Mouse (Mus musculus) megakaryocyte, embryonic 14.5 days (primary cell): Measurements from ENCODE around the gene Limk2. TPM values are rescaled to one million over a fixed set of nuclear protein-coding genes. Genes with fewer than 3 reads are reported as not detected.

Experiments
- H3K27me3 ChIP-seq: replicated peaks from 2 replicates; pipeline ENCODE3; 2012; ENCODE audit warnings: inconsistent platforms
- H3K36me3 ChIP-seq: replicated peaks from 2 replicates; pipeline ENCODE3; 2012; ENCODE audit warnings: low read length, inconsistent platforms, mixed read lengths
- H3K4me1 ChIP-seq: 2 replicates; pipeline ENCODE4 v1.6.1; 2012; ENCODE audit warnings: inconsistent platforms
- H3K4me3 ChIP-seq: replicated peaks from 2 replicates; pipeline ENCODE3; 2012; ENCODE audit warnings: moderate library complexity, mild to moderate bottlenecking, inconsistent platforms
- H3K9me3 ChIP-seq: 2 replicates; pipeline ENCODE4 v1.6.1; 2012; ENCODE audit warnings: inconsistent platforms
- FLI1 ChIP-seq: IDR thresholded peaks from 2 replicates; pipeline ENCODE4 v1.6.1; 2012; ENCODE audit warnings: low read length, inconsistent platforms, mixed read lengths
- GATA1 ChIP-seq: IDR thresholded peaks from 3 replicates; pipeline ENCODE4 v1.6.1; 2012; ENCODE audit warnings: mixed read lengths, low read length, inconsistent platforms, borderline replicate concordance
- polyA plus RNA-seq: library from polyadenylated mRNA; stranded (reverse); fragments of >175 nt; gene quantifications from 2 replicates; pipeline ENCODE4 v1.2.3, GENCODE M21; 2012; ENCODE audit warnings: low replicate concordance; ENCODE audit not compliant: insufficient read depth

Limk2 gene
- polyA plus RNA-seq, 1 experiment = 16.4 TPM

- Histone ChIP-seq H3K27me3 (no peaks in the 10 kb centered on the region), H3K9me3 (no peaks in the 10 kb centered on the region), H3K4me1 (peaks cover 90% of the 10 kb centered on the region), H3K36me3 (peaks cover 95% of the 10 kb centered on the region), H3K4me3 (peak overlapping the region; percentile 20)
- TF ChIP-seq FLI1 = no peak
- no peak for TF ChIP-seq GATA1
Observed at GRCm38 (mm10) chr11:3309884-3310283, 99.1 kb downstream of the Limk2 start.

- no peak for TF ChIP-seq GATA1
- TF ChIP-seq FLI1 = no peak
- H3K27me3 ChIP-seq = no peaks in the 10 kb centered on the region
- H3K4me3 ChIP-seq = no peak overlapping the region
- peaks cover 95% of the 10 kb centered on the region for H3K4me1 ChIP-seq
- no peaks in the 10 kb centered on the region for H3K9me3 ChIP-seq
- H3K36me3 ChIP-seq = peaks cover 99% of the 10 kb centered on the region
Observed at GRCm38 (mm10) chr11:3307875-3308274, 101.1 kb downstream of the Limk2 start.

- Histone ChIP-seq H3K27me3 (no peaks in the 10 kb centered on the region), H3K4me3 (no peak overlapping the region), H3K9me3 (no peaks in the 10 kb centered on the region), H3K4me1 (peaks cover 95% of the 10 kb centered on the region), H3K36me3 (peaks cover 99% of the 10 kb centered on the region)
- TF ChIP-seq GATA1 = no peak
Observed at GRCm38 (mm10) chr11:3305821-3306220, 103.2 kb downstream of the Limk2 start.

- no peak for TF ChIP-seq GATA1
- TF ChIP-seq FLI1 = no peak
- H3K27me3 ChIP-seq = no peaks in the 10 kb centered on the region
Observed at GRCm38 (mm10) chr11:3302792-3303191, 106.2 kb downstream of the Limk2 start.

GRCm38 (mm10) chr11:3302385-3302784 is 106.6 kb downstream of the Limk2 start:
- Histone ChIP-seq H3K4me1 (peaks cover 96% of the 10 kb centered on the region), H3K36me3 (peaks cover 98% of the 10 kb centered on the region), H3K9me3 (no peaks in the 10 kb centered on the region), H3K4me3 (no peak overlapping the region), H3K27me3 (no peaks in the 10 kb centered on the region)
- no peak for TF ChIP-seq GATA1
- TF ChIP-seq FLI1 = no peak

More at GRCm38 (mm10) chr11:3302792-3303191, 106.2 kb downstream of the Limk2 start:
- Histone ChIP-seq H3K36me3 (peaks cover 98% of the 10 kb centered on the region), H3K4me3 (no peak overlapping the region), H3K4me1 (peaks cover 96% of the 10 kb centered on the region), H3K9me3 (no peaks in the 10 kb centered on the region)

- no peak overlapping the region for H3K4me3 ChIP-seq
- TF ChIP-seq FLI1 (no peak), GATA1 (no peak)
- peaks cover 96% of the 10 kb centered on the region for H3K4me1 ChIP-seq
- no peaks in the 10 kb centered on the region for H3K9me3 ChIP-seq
- H3K36me3 ChIP-seq = peaks cover 98% of the 10 kb centered on the region
- H3K27me3 ChIP-seq = no peaks in the 10 kb centered on the region
Observed at GRCm38 (mm10) chr11:3301075-3301474, 107.9 kb downstream of the Limk2 start.

- Histone ChIP-seq H3K4me3 (peak overlapping the region; percentile 71), H3K36me3 (peaks cover 95% of the 10 kb centered on the region), H3K9me3 (no peaks in the 10 kb centered on the region), H3K27me3 (no peaks in the 10 kb centered on the region), H3K4me1 (peaks cover 100% of the 10 kb centered on the region)
- TF ChIP-seq GATA1 (no peak), FLI1 (no peak)
Observed at GRCm38 (mm10) chr11:3298813-3299185, 110.2 kb downstream of the Limk2 start.

- no peaks in the 10 kb centered on the region for H3K27me3 ChIP-seq
- peaks cover 95% of the 10 kb centered on the region for H3K36me3 ChIP-seq
- H3K4me3 ChIP-seq = peak overlapping the region; percentile 87
- TF ChIP-seq FLI1 = no peak; the same call in 1 of the 2 replicates
- peak; percentile 84; the same call in 2 of the 3 replicates for TF ChIP-seq GATA1
- no peaks in the 10 kb centered on the region for H3K9me3 ChIP-seq
- H3K4me1 ChIP-seq = peaks cover 100% of the 10 kb centered on the region
Observed at GRCm38 (mm10) chr11:3297871-3298812, 110.8 kb downstream of the Limk2 start.

GRCm38 (mm10) chr11:3296056-3296455 is 112.9 kb downstream of the Limk2 start:
- H3K4me3 ChIP-seq = peak overlapping the region; percentile 81
- peaks cover 94% of the 10 kb centered on the region for H3K4me1 ChIP-seq
- no peaks in the 10 kb centered on the region for H3K9me3 ChIP-seq
- no peak for TF ChIP-seq GATA1
- TF ChIP-seq FLI1 = no peak
- H3K27me3 ChIP-seq = no peaks in the 10 kb centered on the region
- H3K36me3 ChIP-seq = peaks cover 88% of the 10 kb centered on the region

GRCm38 (mm10) chr11:3294641-3295040 is 114.3 kb downstream of the Limk2 start:
- no peaks in the 10 kb centered on the region for H3K27me3 ChIP-seq
- TF ChIP-seq GATA1 (no peak), FLI1 (no peak)
- H3K4me1 ChIP-seq = peaks cover 82% of the 10 kb centered on the region
- peak overlapping the region; percentile 99 for H3K4me3 ChIP-seq
- H3K36me3 ChIP-seq = peaks cover 76% of the 10 kb centered on the region
- no peaks in the 10 kb centered on the region for H3K9me3 ChIP-seq

Other genes with a start within 250 kb of the Limk2 start
- gene Sfi1, start 215.7 kb downstream of the Limk2 start, polyA plus RNA-seq = 13.3 and 37.5 TPM in 2 replicates
- 9.4 and 21.7 TPM in 2 replicates for gene Eif4enif1, start 206.8 kb downstream of the Limk2 start, polyA plus RNA-seq
- 55.7 TPM in 1 of 2 replicates, not detected in the other for gene Drg1, start 142.8 kb downstream of the Limk2 start, polyA plus RNA-seq
- gene Patz1, start 120.3 kb downstream of the Limk2 start, polyA plus RNA-seq = 79.0 and 88.1 TPM in 2 replicates
- 17.8 and 33.7 TPM in 2 replicates for gene Pik3ip1, start 78.8 kb downstream of the Limk2 start, polyA plus RNA-seq
- gene Rnf185, start 43.2 kb upstream of the Limk2 start, polyA plus RNA-seq = 1.8 TPM in 1 of 2 replicates, not detected in the other
- 0.11 TPM in 1 of 2 replicates, not detected in the other for gene Pla2g3, start 79.1 kb upstream of the Limk2 start, polyA plus RNA-seq
- gene Inpp5j, start 95.6 kb upstream of the Limk2 start, polyA plus RNA-seq = 4.1 and 7.0 TPM in 2 replicates
- 262 and 336 TPM in 2 replicates for gene Selenom, start 105.5 kb upstream of the Limk2 start, polyA plus RNA-seq
- gene Smtn, start 131.4 kb upstream of the Limk2 start, polyA plus RNA-seq = 117 and 173 TPM in 2 replicates
- 0.38 and 1.6 TPM in 2 replicates for gene Morc2a, start 240.0 kb upstream of the Limk2 start, polyA plus RNA-seq